Mouse (Mus musculus) gonadal fat pad, adult 2 months (tissue): ENCODE measurements around the gene Hbp1. TPM values are rescaled to one million over a fixed set of nuclear protein-coding genes. Genes with fewer than 3 reads are reported as not detected.
A peak's percentile ranks its signal among the peaks of the same experiment; 100 is the strongest.

Experiments
- DNase-seq: peaks from one replicate; pipeline ENCODE4 v3.0.0-alpha.2; 2012; ENCODE audit warnings: low read depth
- polyA plus RNA-seq: library from polyadenylated mRNA; depleted of rRNA; stranded (reverse); fragments of >200 nt; gene quantifications from 2 replicates; pipeline ENCODE4 v1.2.3, GENCODE M21; 2012; rRNA removed

Hbp1 gene
- polyA plus RNA-seq, 1 experiment = 115 TPM

GRCm38 (mm10) chr12:31905696-31906551 is 44.4 kb downstream of the Hbp1 start:
- DNase-seq = no peak

- DNase-seq = no peak
These were observed 49.9 kb downstream of the Hbp1 start for GRCm38 (mm10) chr12:31900391-31900914.

- no peak for DNase-seq
These were observed 52.9 kb downstream of the Hbp1 start for GRCm38 (mm10) chr12:31897456-31897855.

GRCm38 (mm10) chr12:31896986-31897385 is 53.3 kb downstream of the Hbp1 start:
- DNase-seq = no peak

DNA sequence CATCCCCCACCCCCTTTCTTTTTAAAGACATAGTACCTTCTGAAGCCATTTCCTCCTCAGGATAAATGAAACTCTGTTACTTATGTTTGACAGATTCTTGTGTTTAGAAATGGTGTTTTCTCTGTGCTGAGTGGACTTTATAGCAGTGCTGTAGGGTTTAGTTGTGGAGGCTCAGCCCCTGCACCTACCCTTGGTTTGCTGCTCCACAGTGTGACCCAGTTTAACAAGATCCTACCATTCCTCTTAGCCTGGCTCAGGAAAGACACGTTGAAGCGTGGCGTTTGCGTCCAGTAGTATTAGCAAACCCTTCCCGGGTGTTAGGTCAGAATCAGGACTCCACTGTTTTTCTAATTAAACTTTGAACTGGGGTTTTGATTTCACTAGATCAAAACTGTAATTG is 54.0 kb downstream of the Hbp1 start:
- no peak for DNase-seq

- DNase-seq = no peak
These were observed 54.4 kb downstream of the Hbp1 start for GRCm38 (mm10) chr12:31895888-31896287.

DNA sequence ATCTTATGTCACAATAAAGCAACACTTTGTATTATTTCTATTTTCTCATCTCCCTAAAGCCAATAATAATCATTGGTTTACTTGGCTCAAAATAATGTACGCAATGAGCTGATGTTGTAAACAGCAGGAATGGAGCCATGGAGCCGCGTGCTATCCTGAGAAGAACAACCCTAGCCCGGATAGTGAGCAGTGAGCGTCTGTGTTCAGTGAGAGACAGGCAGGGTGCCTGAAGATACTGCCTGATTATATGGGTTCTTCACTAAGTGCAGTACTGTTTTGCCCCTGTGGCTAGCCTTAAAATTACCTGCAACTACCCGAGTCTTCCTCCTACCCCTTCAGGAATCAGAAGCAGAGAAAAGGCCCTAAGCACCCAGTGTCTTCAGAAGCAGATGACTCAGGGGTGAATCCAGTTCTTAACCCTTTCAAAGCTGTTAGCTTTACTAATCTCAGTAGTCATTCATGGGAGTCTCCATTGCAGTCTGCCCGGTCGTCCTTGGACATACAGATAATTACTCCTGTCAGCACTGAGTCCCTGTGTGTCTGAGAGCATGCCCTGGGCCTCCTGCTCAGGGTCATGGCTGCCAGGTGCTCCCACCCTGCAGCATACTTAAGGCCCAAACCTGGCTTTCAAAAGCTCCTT is 55.1 kb downstream of the Hbp1 start:
- no peak for DNase-seq

DNA sequence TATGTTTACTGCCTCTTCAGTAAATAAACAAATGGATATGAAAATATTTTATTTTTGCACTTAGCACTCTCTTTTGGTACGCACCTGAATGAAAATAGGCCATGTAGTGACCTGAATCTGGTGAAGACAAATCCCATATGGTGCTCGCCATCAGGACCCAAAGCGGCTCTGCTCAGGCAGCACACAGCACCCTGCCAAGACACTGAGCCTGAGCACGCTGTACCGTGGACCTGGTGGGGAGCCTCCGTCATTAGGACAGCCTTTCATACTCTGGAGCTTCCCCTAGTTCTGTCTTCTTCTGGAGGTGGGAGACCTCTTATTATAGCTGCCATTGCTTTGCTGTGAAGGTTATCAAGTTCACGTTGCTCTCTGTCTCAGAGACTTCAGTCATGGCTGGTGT is 57.6 kb downstream of the Hbp1 start:
- no peak for DNase-seq

DNA sequence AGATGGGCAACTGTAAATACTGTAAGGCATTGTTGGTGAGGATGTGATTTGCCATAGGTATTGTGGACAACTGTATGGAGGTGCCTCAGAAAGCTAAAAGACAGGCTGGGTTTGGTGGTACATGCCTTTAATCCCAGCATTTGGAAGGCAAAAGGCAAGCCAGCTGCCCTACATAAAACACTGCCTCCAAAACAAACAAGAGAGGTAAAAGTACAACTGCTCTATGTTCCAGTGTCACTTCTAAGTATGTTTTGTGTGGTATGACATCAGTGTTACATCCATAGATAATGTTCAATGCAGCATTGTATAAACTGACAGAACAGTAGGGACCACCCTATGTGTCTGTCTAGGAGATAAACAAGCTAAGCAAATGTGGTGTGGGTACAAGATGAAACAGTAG is 58.3 kb downstream of the Hbp1 start:
- DNase-seq = no peak

- DNase-seq = no peak
These were observed 59.6 kb downstream of the Hbp1 start for GRCm38 (mm10) chr12:31890685-31891084.

DNA sequence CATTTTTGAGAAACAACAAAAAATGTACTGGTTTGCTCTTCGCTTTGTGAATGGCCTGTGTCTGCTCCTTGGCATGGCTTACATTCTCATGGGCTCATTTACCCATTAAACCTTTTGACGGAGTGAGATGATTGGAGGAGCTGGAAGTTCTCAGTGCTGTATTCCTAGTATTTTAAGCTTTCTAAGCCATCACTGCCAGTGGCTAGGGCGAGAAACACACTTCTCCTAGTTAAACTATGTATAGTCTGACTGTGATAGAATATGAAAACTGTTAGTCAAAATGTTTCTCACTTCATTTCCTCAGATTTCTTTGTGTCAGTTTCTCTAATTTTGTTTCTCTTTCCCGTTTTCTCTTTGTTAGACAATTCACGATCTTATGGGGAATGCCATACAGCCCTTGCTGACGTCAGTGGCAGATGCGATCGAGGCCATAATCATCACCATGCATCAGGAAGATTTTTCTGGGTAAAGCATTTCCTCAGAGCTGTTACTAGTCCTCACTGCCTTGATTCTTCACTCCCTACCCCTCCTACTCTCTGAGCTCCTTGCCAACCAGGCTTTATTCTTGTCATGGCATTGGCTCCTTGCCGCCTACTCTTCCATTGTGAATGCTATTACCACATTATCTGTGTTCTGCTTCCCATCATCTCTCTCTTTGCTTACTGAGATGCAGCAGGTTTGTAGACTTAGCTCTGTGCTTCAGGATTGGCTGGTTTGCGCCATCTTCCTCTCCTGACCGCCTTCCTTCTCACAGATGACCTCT is 64.3 kb downstream of the Hbp1 start:
- DNase-seq = peak; percentile 75

DNA sequence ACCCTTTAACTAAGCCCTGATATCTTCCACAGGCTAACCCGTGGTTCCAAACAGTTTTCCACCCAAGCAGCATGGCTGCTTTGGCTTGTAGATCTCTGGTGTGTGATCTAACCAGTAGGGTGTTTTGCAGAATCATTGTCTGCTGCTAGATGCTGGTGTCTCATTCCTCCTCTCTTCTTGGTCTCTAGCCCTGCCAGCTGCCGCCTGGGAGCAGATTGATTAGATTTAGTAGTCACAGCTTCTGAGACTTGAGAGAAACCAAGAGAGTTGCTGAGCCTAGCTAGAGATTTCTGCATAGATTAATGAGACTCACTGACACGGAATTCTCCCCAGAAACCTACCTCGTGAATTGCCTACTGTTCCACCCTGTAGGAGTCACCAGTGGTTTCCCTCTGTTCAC is 65.3 kb downstream of the Hbp1 start:
- DNase-seq = no peak

- DNase-seq = no peak
These were observed 66.0 kb downstream of the Hbp1 start for GRCm38 (mm10) chr12:31884365-31884764.

DNA sequence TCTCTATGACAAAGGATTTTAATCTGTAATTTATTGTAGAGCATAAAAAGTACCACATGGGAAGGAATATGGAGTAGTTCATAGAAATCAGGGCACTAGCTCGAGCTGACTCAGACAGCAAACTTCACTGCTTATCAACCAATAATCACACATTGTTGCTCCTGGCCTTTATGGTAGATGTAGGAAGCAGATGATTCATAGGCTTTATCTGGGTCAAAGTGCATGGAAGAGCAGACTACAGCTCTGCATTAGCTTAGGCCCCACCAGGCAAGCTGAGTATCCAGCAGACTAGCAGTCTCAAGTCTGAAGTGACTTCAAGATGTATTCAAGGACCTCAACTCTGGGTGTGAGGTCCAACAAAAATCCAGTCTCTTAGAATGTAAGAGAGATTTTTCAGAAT is 67.6 kb downstream of the Hbp1 start:
- no peak for DNase-seq

GRCm38 (mm10) chr12:31876775-31877174 is 73.6 kb downstream of the Hbp1 start:
- DNase-seq = no peak

Other genes starting within 250 kb of the Hbp1 start
- gene Gpr22, start 236.6 kb downstream of the Hbp1 start, polyA plus RNA-seq = not detected in 2 replicates
- 57.1 and 70.8 TPM in 2 replicates for gene Prkar2b, start 110.8 kb upstream of the Hbp1 start, polyA plus RNA-seq